Mouse (Mus musculus): ENCODE results near the gene Top3a.
A peak's percentile ranks its signal among the peaks of the same experiment; 100 is the strongest.

Gene Top3a

GRCm38 (mm10) chr11:60774158-60774689, 2.9 kb downstream of the Top3a start:
- no peak for DNase-seq

GRCm38 (mm10) chr11:60772161-60772560, 5.0 kb downstream of the Top3a start:
- no peak for DNase-seq

GRCm38 (mm10) chr11:60770776-60771175, 6.4 kb downstream of the Top3a start:
- DNase-seq, result no peak

- peak; percentile 48 for DNase-seq
Measured at GRCm38 (mm10) chr11:60769322-60769721, 7.8 kb downstream of the Top3a start.

- DNase-seq, result no peak
Measured at GRCm38 (mm10) chr11:60766969-60767368, 10.2 kb downstream of the Top3a start.

GRCm38 (mm10) chr11:60761681-60762080, 15.5 kb downstream of the Top3a start:
- DNase-seq, result no peak

- DNase-seq, result no peak
Measured at GRCm38 (mm10) chr11:60755570-60755969, 21.6 kb downstream of the Top3a start.

- DNase-seq, result no peak
Measured at GRCm38 (mm10) chr11:60740321-60740720, 36.8 kb downstream of the Top3a start.

GRCm38 (mm10) chr11:60737450-60737849, 39.7 kb downstream of the Top3a start:
- DNase-seq, result no peak

GRCm38 (mm10) chr11:60736491-60736890, 40.7 kb downstream of the Top3a start:
- DNase-seq, result no peak

- no peak for DNase-seq
Measured at GRCm38 (mm10) chr11:60735191-60735590, 42.0 kb downstream of the Top3a start.

- no peak for DNase-seq
Measured at GRCm38 (mm10) chr11:60734206-60734605, 43.0 kb downstream of the Top3a start.

GRCm38 (mm10) chr11:60731251-60731650, 45.9 kb downstream of the Top3a start:
- DNase-seq, result no peak

- DNase-seq, result peak; percentile 63
Measured at GRCm38 (mm10) chr11:60730169-60730568, 47.0 kb downstream of the Top3a start.

- peak; percentile 80 for DNase-seq
Measured at GRCm38 (mm10) chr11:60729217-60729641, 47.9 kb downstream of the Top3a start.

- DNase-seq, result peak; percentile 98
Measured at GRCm38 (mm10) chr11:60728260-60728761, 48.9 kb downstream of the Top3a start, which contains the start of gene Mief2. Gene Mief2, plus strand, starts transcription at chr11:60728398.

GRCm38 (mm10) chr11:60727392-60728140, 49.6 kb downstream of the Top3a start:
- DNase-seq, result peak; percentile 9

GRCm38 (mm10) chr11:60726601-60727391, 50.4 kb downstream of the Top3a start, which contains the start of gene Flii:
Gene Flii, minus strand, starts transcription at chr11:60727263.
- peak; percentile 86 for DNase-seq

GRCm38 (mm10) chr11:60719263-60719662, 57.9 kb downstream of the Top3a start:
- DNase-seq, result no peak

- no peak for DNase-seq
Measured at GRCm38 (mm10) chr11:60715833-60716232, 61.3 kb downstream of the Top3a start.

- no peak for DNase-seq
Measured at GRCm38 (mm10) chr11:60712639-60713255, 64.4 kb downstream of the Top3a start.

GRCm38 (mm10) chr11:60712040-60712439, 65.1 kb downstream of the Top3a start:
- DNase-seq, result no peak

GRCm38 (mm10) chr11:60711218-60711617, 65.9 kb downstream of the Top3a start:
- DNase-seq, result no peak

Data from lung, postnatal 36 days (tissue).